Mouse (Mus musculus) kidney, adult 2 months (tissue): ENCODE data around the gene Pcnx2.

ENCODE experiments used
- CTCF ChIP-seq: fragments of 200-500 bp; conservative IDR thresholded peaks from 2 replicates; pipeline ENCODE4 v1.5.1; 2011; ENCODE audit warnings: low read depth, mild to moderate bottlenecking, control low read depth, low read length, moderate library complexity, mixed read lengths; ENCODE audit not compliant: insufficient read depth, insufficient read length
- POLR2A ChIP-seq: fragments of 200-500 bp; IDR thresholded peaks from one replicate; pipeline ENCODE4 v1.6.1; 2011; ENCODE audit warnings: low read depth, low read length, control low read depth

- no peak for TF ChIP-seq CTCF
- no peak for TF ChIP-seq POLR2A
Measured at GRCm38 (mm10) chr8:125744914-125745576, 153.1 kb downstream of the Pcnx2 start.
